In genomic region chr10:70139368-70139767, GRCm38 (mm10) we compare ENCODE assay signal across 18 mouse cellular contexts. TPM values are rescaled to one million over a fixed set of nuclear protein-coding genes. Genes with fewer than 3 reads are reported as not detected.
DNase-seq lines count a peak whose midpoint lies in the region; ATAC-seq lines count a peak whose summit lies in the region.
"Had no signal": no experiment of that assay in that cellular context is flagged by ENCODE, and none has a peak within 500 bp of the region (broad histone marks: within the 10 kb centered on the region; RNA-seq: fewer than 3 reads in every experiment).

No protein-coding gene starts in this region.

- no peak overlapping the region for H3K9ac ChIP-seq in forebrain, embryonic 11.5 days (ENCODE audit: low read length)
- H3K9ac ChIP-seq in hindbrain, embryonic 15.5 days, result no peak overlapping the region
- H3K9ac ChIP-seq in midbrain, embryonic 16.5 days (ENCODE audit: low read depth, low read length), result no peak overlapping the region
- no peak overlapping the region for H3K9ac ChIP-seq in kidney, embryonic 14.5 days (ENCODE audit: low read depth, low read length)
- H3K9ac ChIP-seq in intestine, embryonic 15.5 days, result no peak overlapping the region
- H3K9ac ChIP-seq: limb, embryonic 15.5 days had no signal

- no peaks in the 10 kb centered on the region for H3K9me3 ChIP-seq in forebrain, embryonic 11.5 days (ENCODE audit: control insufficient read depth, low read length)
- H3K9me3 ChIP-seq in hindbrain, embryonic 15.5 days, result no peaks in the 10 kb centered on the region
- no peaks in the 10 kb centered on the region for H3K9me3 ChIP-seq in midbrain, embryonic 16.5 days (replicated peaks; ENCODE audit: control insufficient read depth, low read length, poor library complexity, severe bottlenecking)
- H3K9me3 ChIP-seq in kidney, embryonic 14.5 days (ENCODE audit: control insufficient read depth, low read length), result no peaks in the 10 kb centered on the region
- no peaks in the 10 kb centered on the region for H3K9me3 ChIP-seq in intestine, embryonic 15.5 days
- H3K9me3 ChIP-seq: limb, embryonic 15.5 days had no signal

- no peak overlapping the region for H3K4me3 ChIP-seq in forebrain, embryonic 11.5 days (ENCODE audit: low read depth, low read length)
- no peak overlapping the region for H3K4me3 ChIP-seq in hindbrain, embryonic 15.5 days
- H3K4me3 ChIP-seq in midbrain, embryonic 16.5 days (ENCODE audit: low read depth, low read length), result no peak overlapping the region
- no peak overlapping the region for H3K4me3 ChIP-seq in kidney, embryonic 14.5 days (ENCODE audit: low read length)
- no peak overlapping the region for H3K4me3 ChIP-seq in intestine, embryonic 15.5 days (replicated peaks)
- H3K4me3 ChIP-seq: limb, embryonic 15.5 days; myocyte had no signal

- H3K36me3 ChIP-seq in forebrain, embryonic 11.5 days (ENCODE audit: control insufficient read depth, insufficient read depth, low read length), result no peaks in the 10 kb centered on the region; the same call in 1 of the 2 replicates
- peaks cover 4% of the 10 kb centered on the region; the same call in 1 of the 2 replicates for H3K36me3 ChIP-seq in hindbrain, embryonic 15.5 days
- peaks cover 3% of the 10 kb centered on the region; the same call in 1 of the 2 replicates for H3K36me3 ChIP-seq in midbrain, embryonic 16.5 days (ENCODE audit: control insufficient read depth, insufficient read depth, low read length)
- peaks cover 20% of the 10 kb centered on the region for H3K36me3 ChIP-seq in kidney, embryonic 14.5 days (ENCODE audit: control insufficient read depth, insufficient read depth, low read length)
- H3K36me3 ChIP-seq in intestine, embryonic 15.5 days, result peaks cover 7% of the 10 kb centered on the region; the same call in 1 of the 2 replicates

- no peak overlapping the region for H3K4me2 ChIP-seq in forebrain, embryonic 11.5 days (ENCODE audit: low read depth, low read length, severe bottlenecking)
- no peak overlapping the region for H3K4me2 ChIP-seq in hindbrain, embryonic 15.5 days
- H3K4me2 ChIP-seq in midbrain, embryonic 16.5 days (ENCODE audit: low read length), result peak overlapping the region; percentile 5; the same call in 1 of the 2 replicates
- H3K4me2 ChIP-seq in kidney, embryonic 14.5 days (replicated peaks; ENCODE audit: low read depth, low read length), result no peak overlapping the region
- H3K4me2 ChIP-seq in intestine, embryonic 15.5 days (replicated peaks), result no peak overlapping the region
- H3K4me2 ChIP-seq: limb, embryonic 15.5 days had no signal

- 0 out of 2 replicates have a peak overlapping the region, but pooled peaks have one; percentile 12 for H3K27ac ChIP-seq in forebrain, embryonic 11.5 days (ENCODE audit: low read depth, low read length)
- H3K27ac ChIP-seq in hindbrain, embryonic 15.5 days (replicated peaks), result peak overlapping the region; percentile 35; the same call in 1 of the 2 replicates
- H3K27ac ChIP-seq in midbrain, embryonic 16.5 days (ENCODE audit: low read length), result peak overlapping the region; percentile 34
- no peak overlapping the region for H3K27ac ChIP-seq in kidney, embryonic 14.5 days (ENCODE audit: low read depth, low read length)
- H3K27ac ChIP-seq in intestine, embryonic 15.5 days, result no peak overlapping the region
- H3K27ac ChIP-seq: limb, embryonic 15.5 days had no signal

- WGBS in forebrain, embryonic 11.5 days, result 72% methylated on average over 6 of the region's 6 CpGs
- WGBS in hindbrain, embryonic 15.5 days, result 22% methylated on average over 6 of the region's 6 CpGs
- 14% methylated on average over 6 of the region's 6 CpGs for WGBS in midbrain, embryonic 16.5 days
- WGBS in kidney, embryonic 14.5 days, result 89% methylated on average over 6 of the region's 6 CpGs
- WGBS in intestine, embryonic 15.5 days, result 81% methylated on average over 6 of the region's 6 CpGs

- DNase-seq in embryo, embryonic 11 days, result peak; percentile 30
- DNase-seq in embryo, embryonic 9.5 days (ENCODE audit: extremely low spot score), result no peak
- no peak for DNase-seq in forebrain, embryonic 11.5 days (ENCODE audit: low spot score)
- DNase-seq: adrenal gland, postnatal 25 days; cerebellum, adult 11 months; gastrocnemius, postnatal 36 days; kidney, adult 11 months; kidney, postnatal 4 days; lung, postnatal 4 days; right cerebral cortex, postnatal 14 days; thymus, postnatal 36 days had no signal

- H3K4me1 ChIP-seq in forebrain, embryonic 11.5 days (replicated peaks; ENCODE audit: control insufficient read depth, insufficient read depth, low read length), result peaks cover 5% of the 10 kb centered on the region; the same call in 1 of the 2 replicates
- H3K4me1 ChIP-seq in hindbrain, embryonic 15.5 days (replicated peaks), result peaks cover 21% of the 10 kb centered on the region
- H3K4me1 ChIP-seq in midbrain, embryonic 16.5 days (ENCODE audit: control insufficient read depth, insufficient read depth, low read length), result peaks cover 15% of the 10 kb centered on the region
- no peaks in the 10 kb centered on the region for H3K4me1 ChIP-seq in kidney, embryonic 14.5 days (ENCODE audit: control insufficient read depth, insufficient read depth, low read length)
- 0 out of 2 replicates have a peak, but pooled peaks cover 5% of the 10 kb centered on the region for H3K4me1 ChIP-seq in intestine, embryonic 15.5 days (replicated peaks)

- H3K27me3 ChIP-seq in forebrain, embryonic 11.5 days (ENCODE audit: control insufficient read depth, insufficient read depth, low read length), result no peaks in the 10 kb centered on the region
- no peaks in the 10 kb centered on the region for H3K27me3 ChIP-seq in hindbrain, embryonic 15.5 days
- no peaks in the 10 kb centered on the region for H3K27me3 ChIP-seq in midbrain, embryonic 16.5 days (ENCODE audit: control insufficient read depth, insufficient read depth, low read depth, low read length)
- H3K27me3 ChIP-seq in kidney, embryonic 14.5 days (ENCODE audit: control insufficient read depth, insufficient read depth, low read length), result no peaks in the 10 kb centered on the region
- H3K27me3 ChIP-seq in intestine, embryonic 15.5 days (replicated peaks), result no peaks in the 10 kb centered on the region
- H3K27me3 ChIP-seq: limb, embryonic 15.5 days had no signal

- ATAC-seq in forebrain, embryonic 11.5 days (replicated peaks; ENCODE audit: low FRiP score), result no peak
- no peak for ATAC-seq in hindbrain, embryonic 15.5 days (ENCODE audit: low FRiP score, low read depth)
- ATAC-seq in midbrain, embryonic 16.5 days, result peak; percentile 44
- ATAC-seq in kidney, embryonic 14.5 days (ENCODE audit: low FRiP score, low TSS enrichment), result no peak
- ATAC-seq in intestine, embryonic 15.5 days, result no peak
- no peak for ATAC-seq in monocyte, adult 5-6 weeks (replicated peaks; ENCODE audit: insufficient number of reproducible peaks, low FRiP score, low TSS enrichment, poor library complexity, severe bottlenecking)

RNA-seq across cellular contexts. Expression of gene Ccdc6, which starts 42.4 kb away (rescaled TPM):
- 17.6 and 19.4 TPM in 2 replicates for polyA plus RNA-seq in forebrain, embryonic 11.5 days (2014; fragmentation: Nextera tagmentation; extraction: Ambion mirVana)
- polyA plus RNA-seq in hindbrain, embryonic 15.5 days (2015; fragmentation: Nextera tagmentation; extraction: Ambion mirVana), result 21.4 and 23.0 TPM in 2 replicates
- 22.1 and 26.1 TPM in 2 replicates for polyA plus RNA-seq in midbrain, embryonic 16.5 days (2015; fragmentation: Nextera tagmentation; extraction: Ambion mirVana)
- polyA plus RNA-seq in kidney, embryonic 14.5 days (2014; fragmentation: Nextera tagmentation; extraction: Ambion mirVana), result 36.4 and 39.6 TPM in 2 replicates
- polyA plus RNA-seq in intestine, embryonic 15.5 days (2015; fragmentation: Nextera tagmentation; extraction: Ambion mirVana), result 13.5 and 14.0 TPM in 2 replicates
- 9.9 to 21.5 TPM (median 17.3 TPM) in 3 replicates for total RNA-seq in monocyte, adult 5-6 weeks (2017)

Comparison
In these comparisons a context has a peak if more than half of its experiments do, and no peak if none do; other contexts are left out.
1. H3K27ac ChIP-seq: peak in forebrain, embryonic 11.5 days (single experiment), hindbrain, embryonic 15.5 days (single experiment) and midbrain, embryonic 16.5 days (single experiment); none in kidney, embryonic 14.5 days (single experiment) and intestine, embryonic 15.5 days (single experiment).